Mouse (Mus musculus): ENCODE results near the gene Map3k10. TPM values are rescaled to one million over a fixed set of nuclear protein-coding genes. Genes with fewer than 3 reads are reported as not detected.

The Map3k10 gene
- polyA plus RNA-seq, 1 experiment from 2014 or later = 6.9 TPM

DNA sequence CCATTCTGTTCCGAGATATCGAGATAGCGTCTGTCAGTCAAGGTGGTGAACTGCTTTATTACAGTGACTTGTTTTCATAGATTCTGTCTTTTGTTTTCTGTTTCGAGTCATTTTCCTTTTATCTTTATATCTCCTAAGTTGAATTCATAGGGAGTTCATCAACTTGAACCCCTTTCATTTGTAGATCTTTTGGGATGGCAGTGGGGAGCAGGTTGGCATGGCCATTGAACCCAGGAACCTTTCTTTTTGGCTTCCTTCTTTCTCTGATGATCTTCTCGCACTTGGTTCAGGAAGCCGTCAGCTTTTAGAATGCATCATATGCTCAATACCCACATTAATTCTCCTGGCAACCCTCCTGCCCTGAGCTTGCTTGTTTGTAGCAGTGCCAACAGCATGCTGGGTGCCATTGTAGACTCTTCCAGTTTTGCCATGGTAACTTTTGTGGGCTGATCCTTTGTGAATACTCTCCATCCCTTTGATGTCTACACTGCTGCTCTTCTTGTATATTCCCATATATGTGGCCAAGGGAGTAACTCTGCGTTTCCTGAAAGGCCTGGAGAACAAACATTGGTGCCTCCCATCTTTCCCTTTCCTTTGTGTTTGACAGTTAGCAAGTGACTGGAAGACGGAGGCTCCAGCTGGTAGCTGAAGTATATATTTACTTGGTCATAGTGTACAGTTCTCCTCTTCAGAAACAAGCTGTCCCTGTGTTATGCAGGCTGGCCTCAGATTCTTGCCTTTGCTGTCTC is 60.5 kb downstream of the Map3k10 start:
- WGBS = 82% methylated on average over 8 of the region's 8 CpGs
- Histone ChIP-seq H3K9me3 (replicated peaks; ENCODE audit: control insufficient read depth, low read length) (no peaks in the 10 kb centered on the region), H3K27ac (replicated peaks; ENCODE audit: low read depth, low read length) (no peak overlapping the region), H3K27me3 (ENCODE audit: control insufficient read depth, insufficient read depth, low read length) (no peaks in the 10 kb centered on the region), H3K4me3 (ENCODE audit: low read depth, low read length) (no peak overlapping the region), H3K4me2 (ENCODE audit: low read depth, low read length) (no peak overlapping the region), H3K36me3 (replicated peaks; ENCODE audit: control insufficient read depth, insufficient read depth, low read depth, low read length) (no peaks in the 10 kb centered on the region; the same call in 1 of the 2 replicates), H3K4me1 (ENCODE audit: control insufficient read depth, insufficient read depth, low read length) (no peaks in the 10 kb centered on the region), H3K9ac (replicated peaks; ENCODE audit: low read length) (no peak overlapping the region)
- ATAC-seq (replicated peaks; ENCODE audit: insufficient number of reproducible peaks, low FRiP score, low TSS enrichment, low read depth) = no peak
- DNase-seq (ENCODE audit: low spot score) = no peak

DNA sequence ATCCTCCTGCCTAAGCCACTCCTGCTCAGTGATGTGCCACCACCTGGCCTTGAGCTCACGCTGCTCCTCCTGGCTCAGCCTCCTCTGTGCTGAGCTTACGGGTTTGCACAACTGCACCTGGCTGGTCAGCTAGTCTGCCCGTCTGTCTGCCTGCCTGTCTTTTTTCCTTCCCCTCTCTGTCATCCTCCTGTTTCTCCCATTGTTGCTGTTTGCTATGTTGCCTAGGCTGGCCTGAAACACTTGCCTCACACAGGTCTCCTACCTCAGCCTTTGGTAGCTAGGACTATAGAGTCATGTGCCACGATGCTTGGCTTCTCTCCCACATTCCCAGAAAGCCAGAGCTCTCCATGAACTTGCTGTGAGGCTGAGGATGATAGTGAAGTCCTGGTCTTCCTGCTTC is 61.5 kb downstream of the Map3k10 start:
- 86% methylated on average over 4 of the region's 4 CpGs for WGBS
- H3K27ac ChIP-seq (replicated peaks; ENCODE audit: low read depth, low read length) = no peak overlapping the region
- no peaks in the 10 kb centered on the region for H3K27me3 ChIP-seq (ENCODE audit: control insufficient read depth, insufficient read depth, low read length)
- no peak overlapping the region for H3K4me2 ChIP-seq (ENCODE audit: low read depth, low read length)
- H3K4me1 ChIP-seq (ENCODE audit: control insufficient read depth, insufficient read depth, low read length) = no peaks in the 10 kb centered on the region
- H3K9ac ChIP-seq (replicated peaks; ENCODE audit: low read length) = no peak overlapping the region
- H3K4me3 ChIP-seq (ENCODE audit: low read depth, low read length) = no peak overlapping the region
- DNase-seq (ENCODE audit: low spot score) (no peak), ATAC-seq (replicated peaks; ENCODE audit: insufficient number of reproducible peaks, low FRiP score, low TSS enrichment, low read depth) (no peak)
- H3K36me3 ChIP-seq (replicated peaks; ENCODE audit: control insufficient read depth, insufficient read depth, low read depth, low read length) = no peaks in the 10 kb centered on the region; the same call in 1 of the 2 replicates
- H3K9me3 ChIP-seq (replicated peaks; ENCODE audit: control insufficient read depth, low read length) = no peaks in the 10 kb centered on the region

GRCm38 (mm10) chr7:27610871-27611270 is 63.5 kb downstream of the Map3k10 start:
- H3K9me3 ChIP-seq (replicated peaks; ENCODE audit: control insufficient read depth, low read length) = no peaks in the 10 kb centered on the region
- H3K4me1 ChIP-seq (ENCODE audit: control insufficient read depth, insufficient read depth, low read length) = no peaks in the 10 kb centered on the region
- DNase-seq (ENCODE audit: low spot score) (no peak), ATAC-seq (replicated peaks; ENCODE audit: insufficient number of reproducible peaks, low FRiP score, low TSS enrichment, low read depth) (no peak)
- no peaks in the 10 kb centered on the region for H3K27me3 ChIP-seq (ENCODE audit: control insufficient read depth, insufficient read depth, low read length)
- H3K4me2 ChIP-seq (ENCODE audit: low read depth, low read length) = no peak overlapping the region
- no peaks in the 10 kb centered on the region; the same call in 1 of the 2 replicates for H3K36me3 ChIP-seq (replicated peaks; ENCODE audit: control insufficient read depth, insufficient read depth, low read depth, low read length)
- 90% methylated on average over 5 of the region's 5 CpGs for WGBS
- H3K4me3 ChIP-seq (ENCODE audit: low read depth, low read length) = no peak overlapping the region
- no peak overlapping the region for H3K27ac ChIP-seq (replicated peaks; ENCODE audit: low read depth, low read length)
- no peak overlapping the region; the same call in 1 of the 2 replicates for H3K9ac ChIP-seq (replicated peaks; ENCODE audit: low read length)

DNA sequence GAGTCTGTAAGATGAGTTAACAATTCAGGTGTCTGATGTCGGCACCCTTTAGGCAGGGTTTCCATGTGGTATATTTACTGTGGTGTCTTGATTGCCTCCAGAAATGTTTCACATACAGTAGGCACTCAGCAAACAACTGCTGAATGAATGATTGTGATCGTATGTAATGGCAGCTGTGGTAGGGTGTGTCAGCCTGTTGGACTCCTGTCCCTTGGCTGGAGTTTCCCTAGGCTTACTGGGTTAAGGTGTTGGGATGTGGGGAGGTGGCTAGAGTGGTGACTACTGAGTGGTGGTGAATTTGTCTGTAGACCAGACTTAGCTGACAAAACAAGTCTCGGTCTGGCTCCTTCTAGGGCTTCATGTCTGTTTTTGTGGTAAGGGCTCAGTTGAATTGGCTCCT is 64.0 kb downstream of the Map3k10 start:
- H3K4me3 ChIP-seq (ENCODE audit: low read depth, low read length) = no peak overlapping the region
- no peak for ATAC-seq (replicated peaks; ENCODE audit: insufficient number of reproducible peaks, low FRiP score, low TSS enrichment, low read depth)
- H3K9me3 ChIP-seq (replicated peaks; ENCODE audit: control insufficient read depth, low read length) = no peaks in the 10 kb centered on the region
- H3K4me1 ChIP-seq (ENCODE audit: control insufficient read depth, insufficient read depth, low read length) = no peaks in the 10 kb centered on the region
- H3K36me3 ChIP-seq (replicated peaks; ENCODE audit: control insufficient read depth, insufficient read depth, low read depth, low read length) = no peaks in the 10 kb centered on the region
- no peak overlapping the region for H3K9ac ChIP-seq (replicated peaks; ENCODE audit: low read length)
- WGBS = 97% methylated on average over 3 of the region's 3 CpGs
- DNase-seq (ENCODE audit: low spot score) = no peak
- H3K4me2 ChIP-seq (ENCODE audit: low read depth, low read length) = no peak overlapping the region
- no peaks in the 10 kb centered on the region for H3K27me3 ChIP-seq (ENCODE audit: control insufficient read depth, insufficient read depth, low read length)
- H3K27ac ChIP-seq (replicated peaks; ENCODE audit: low read depth, low read length) = no peak overlapping the region

GRCm38 (mm10) chr7:27609688-27610087 is 64.7 kb downstream of the Map3k10 start:
- Histone ChIP-seq H3K36me3 (replicated peaks; ENCODE audit: control insufficient read depth, insufficient read depth, low read depth, low read length) (no peaks in the 10 kb centered on the region), H3K4me2 (ENCODE audit: low read depth, low read length) (no peak overlapping the region), H3K9me3 (replicated peaks; ENCODE audit: control insufficient read depth, low read length) (no peaks in the 10 kb centered on the region), H3K4me3 (ENCODE audit: low read depth, low read length) (no peak overlapping the region), H3K4me1 (ENCODE audit: control insufficient read depth, insufficient read depth, low read length) (no peaks in the 10 kb centered on the region), H3K9ac (replicated peaks; ENCODE audit: low read length) (no peak overlapping the region), H3K27ac (replicated peaks; ENCODE audit: low read depth, low read length) (no peak overlapping the region), H3K27me3 (ENCODE audit: control insufficient read depth, insufficient read depth, low read length) (no peaks in the 10 kb centered on the region)
- ATAC-seq (replicated peaks; ENCODE audit: insufficient number of reproducible peaks, low FRiP score, low TSS enrichment, low read depth) (no peak), DNase-seq (ENCODE audit: low spot score) (no peak)
- 82% methylated on average over 2 of the region's 2 CpGs for WGBS

DNA sequence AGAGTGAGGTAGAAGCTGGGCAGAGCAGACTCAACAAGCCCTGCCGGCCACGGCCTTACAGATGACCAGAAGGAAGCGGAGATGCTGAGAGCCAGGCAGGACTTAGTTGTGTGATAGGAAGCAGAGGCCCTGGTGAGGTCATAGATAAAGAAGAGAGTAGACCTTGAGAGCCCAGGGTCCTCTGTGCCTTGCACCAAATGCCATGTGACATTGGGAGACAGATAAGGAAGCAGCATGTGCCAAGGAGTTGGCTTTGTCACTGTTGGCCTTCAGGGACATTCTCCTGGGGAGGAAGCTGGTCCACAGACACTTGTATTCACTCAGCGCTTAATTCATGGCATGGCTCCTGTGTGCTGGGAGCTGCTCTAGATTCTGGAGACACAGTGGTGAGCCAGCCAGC is 65.1 kb downstream of the Map3k10 start:
- no peak overlapping the region for H3K4me2 ChIP-seq (ENCODE audit: low read depth, low read length)
- 92% methylated on average over 4 of the region's 4 CpGs for WGBS
- ATAC-seq (replicated peaks; ENCODE audit: insufficient number of reproducible peaks, low FRiP score, low TSS enrichment, low read depth) (no peak), DNase-seq (ENCODE audit: low spot score) (no peak)
- no peaks in the 10 kb centered on the region for H3K36me3 ChIP-seq (replicated peaks; ENCODE audit: control insufficient read depth, insufficient read depth, low read depth, low read length)
- H3K4me3 ChIP-seq (ENCODE audit: low read depth, low read length) = no peak overlapping the region
- H3K27me3 ChIP-seq (ENCODE audit: control insufficient read depth, insufficient read depth, low read length) = no peaks in the 10 kb centered on the region
- no peak overlapping the region for H3K9ac ChIP-seq (replicated peaks; ENCODE audit: low read length)
- no peaks in the 10 kb centered on the region for H3K9me3 ChIP-seq (replicated peaks; ENCODE audit: control insufficient read depth, low read length)
- no peaks in the 10 kb centered on the region; the same call in 1 of the 2 replicates for H3K4me1 ChIP-seq (ENCODE audit: control insufficient read depth, insufficient read depth, low read length)
- no peak overlapping the region for H3K27ac ChIP-seq (replicated peaks; ENCODE audit: low read depth, low read length)

DNA sequence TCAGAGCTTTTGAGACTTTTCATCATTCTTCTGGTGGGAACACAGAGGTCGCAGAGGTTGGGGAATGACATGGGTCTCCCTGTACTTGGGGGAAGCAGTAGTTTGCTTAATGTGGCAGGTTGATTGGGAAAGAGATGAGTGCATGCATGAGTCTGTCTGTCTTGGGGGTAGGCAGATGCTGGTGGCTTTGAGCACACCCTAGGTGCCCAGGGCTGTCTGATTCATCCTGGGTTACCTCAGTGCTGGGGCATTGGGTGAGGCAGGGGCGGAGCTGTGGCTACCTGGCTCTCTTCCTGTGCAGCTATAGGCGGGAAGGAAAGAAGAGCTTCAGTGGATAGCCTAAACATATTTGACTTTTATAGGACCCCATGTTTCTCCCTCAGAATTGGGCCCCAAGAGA is 66.3 kb downstream of the Map3k10 start:
- Histone ChIP-seq H3K27me3 (ENCODE audit: control insufficient read depth, insufficient read depth, low read length) (no peaks in the 10 kb centered on the region), H3K4me3 (ENCODE audit: low read depth, low read length) (no peak overlapping the region), H3K9me3 (replicated peaks; ENCODE audit: control insufficient read depth, low read length) (no peaks in the 10 kb centered on the region), H3K36me3 (replicated peaks; ENCODE audit: control insufficient read depth, insufficient read depth, low read depth, low read length) (no peaks in the 10 kb centered on the region), H3K4me1 (ENCODE audit: control insufficient read depth, insufficient read depth, low read length) (no peaks in the 10 kb centered on the region; the same call in 1 of the 2 replicates), H3K4me2 (ENCODE audit: low read depth, low read length) (no peak overlapping the region), H3K9ac (replicated peaks; ENCODE audit: low read length) (no peak overlapping the region), H3K27ac (replicated peaks; ENCODE audit: low read depth, low read length) (no peak overlapping the region)
- ATAC-seq (replicated peaks; ENCODE audit: insufficient number of reproducible peaks, low FRiP score, low TSS enrichment, low read depth) = no peak
- no peak for DNase-seq (ENCODE audit: low spot score)
- 91% methylated on average over 3 of the region's 3 CpGs for WGBS

DNA sequence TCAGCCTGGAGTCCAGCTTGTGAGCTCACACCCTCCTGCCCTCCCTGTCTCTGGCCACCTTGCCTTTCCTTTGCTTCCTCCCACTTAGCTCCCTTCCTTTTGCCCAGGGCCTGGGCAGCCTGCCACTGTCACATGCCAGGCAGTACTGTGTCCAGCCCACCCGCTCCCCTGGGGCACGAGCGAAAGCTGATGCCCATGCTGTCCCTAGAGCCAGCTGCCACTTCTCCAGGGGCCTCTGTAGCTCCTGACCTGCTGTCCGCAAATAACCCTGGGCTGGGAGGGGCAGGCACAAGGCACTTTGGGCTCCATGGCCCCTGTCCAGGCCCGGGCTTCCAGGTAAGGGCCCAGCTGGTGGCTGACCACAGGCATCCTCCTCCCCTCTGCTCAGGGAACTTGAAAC is 66.8 kb downstream of the Map3k10 start:
- Histone ChIP-seq H3K27me3 (ENCODE audit: control insufficient read depth, insufficient read depth, low read length) (no peaks in the 10 kb centered on the region), H3K9ac (replicated peaks; ENCODE audit: low read length) (no peak overlapping the region)
- ATAC-seq (replicated peaks; ENCODE audit: insufficient number of reproducible peaks, low FRiP score, low TSS enrichment, low read depth) = no peak

More for the DNA sequence above, 66.8 kb downstream of the Map3k10 start:
- H3K4me2 ChIP-seq (ENCODE audit: low read depth, low read length) = no peak overlapping the region
- H3K4me3 ChIP-seq (ENCODE audit: low read depth, low read length) = no peak overlapping the region
- no peaks in the 10 kb centered on the region for H3K9me3 ChIP-seq (replicated peaks; ENCODE audit: control insufficient read depth, low read length)
- no peak overlapping the region for H3K27ac ChIP-seq (replicated peaks; ENCODE audit: low read depth, low read length)
- H3K4me1 ChIP-seq (ENCODE audit: control insufficient read depth, insufficient read depth, low read length) = no peaks in the 10 kb centered on the region; the same call in 1 of the 2 replicates
- WGBS = 68% methylated on average over 5 of the region's 5 CpGs
- DNase-seq (ENCODE audit: low spot score) = no peak
- H3K36me3 ChIP-seq (replicated peaks; ENCODE audit: control insufficient read depth, insufficient read depth, low read depth, low read length) = no peaks in the 10 kb centered on the region

Measured in embryonic facial prominence, embryonic 11.5 days (tissue).